Mouse (Mus musculus) intestine, embryonic 15.5 days (tissue): ENCODE measurements at regions not wholly inside any gene's neighbourhood (a gene's known extent, or its start where the extent isn't known, plus 50 kb on each side); places are given as distances from the start of the nearest gene placed in this dataset.
A peak's percentile ranks its signal among the peaks of the same experiment; 100 is the strongest.
"Not testable (repeated sequence)": the region's sequence is repeated elsewhere in the genome, so short reads cannot be mapped to it uniquely, and the experiment has no call there.

Source experiments
- ATAC-seq: fragments of 200-750 bp; cut with Nextera tagmentation; 2 replicates; pipeline ENCODE4 v1.8.0; 2017; ENCODE audit warnings: moderate TSS enrichment, moderate library complexity
- H3K27ac ChIP-seq: fragments of 300-500 bp; sonication (generic); 2 replicates; pipeline ENCODE4 v1.5.1; 2015; ENCODE audit warnings: mild to moderate bottlenecking, inconsistent platforms
- H3K27me3 ChIP-seq: fragments of 300-500 bp; sonication (generic); replicated peaks from 2 replicates; pipeline ENCODE4 v1.6.1; 2015; ENCODE audit warnings: inconsistent platforms
- H3K36me3 ChIP-seq: fragments of 300-500 bp; sonication (generic); 2 replicates; pipeline ENCODE4 v1.6.1; 2015; ENCODE audit warnings: inconsistent platforms
- H3K4me1 ChIP-seq: fragments of 300-500 bp; sonication (generic); replicated peaks from 2 replicates; pipeline ENCODE4 v1.6.1; 2015; ENCODE audit warnings: inconsistent platforms
- H3K4me2 ChIP-seq: fragments of 300-500 bp; sonication (generic); replicated peaks from 2 replicates; pipeline ENCODE4 v1.6.1; 2015; ENCODE audit warnings: mild to moderate bottlenecking, inconsistent platforms
- H3K4me3 ChIP-seq: fragments of 300-500 bp; sonication (generic); replicated peaks from 2 replicates; pipeline ENCODE4 v1.5.1; 2015; ENCODE audit warnings: inconsistent platforms
- H3K9ac ChIP-seq: fragments of 300-500 bp; sonication (generic); 2 replicates; pipeline ENCODE4 v1.6.1; 2015; ENCODE audit warnings: inconsistent platforms
- H3K9me3 ChIP-seq: fragments of 300-500 bp; sonication (generic); 2 replicates; pipeline ENCODE4 v1.6.1; 2016; ENCODE audit warnings: inconsistent platforms
- WGBS: fragments of 180-500 bp; shearing (Covaris S2); methylation state at CpG from one replicate; pipeline ENCODE4 v1.1.7; 2015; 5-methylcytosine and 5-hydroxymethylcytosine counted together

- H3K36me3 ChIP-seq, result no peaks in the 10 kb centered on the region
- WGBS, result 11% methylated on average over 10 of the region's 10 CpGs
- no peaks in the 10 kb centered on the region for H3K4me1 ChIP-seq
- H3K27me3 ChIP-seq, result no peaks in the 10 kb centered on the region
- H3K4me2 ChIP-seq, result peak overlapping the region; percentile 32
- no peak for ATAC-seq
- H3K27ac ChIP-seq, result no peak overlapping the region
- no peaks in the 10 kb centered on the region for H3K9me3 ChIP-seq
- no peak overlapping the region for H3K4me3 ChIP-seq
- no peak overlapping the region for H3K9ac ChIP-seq
These were observed 66.7 kb upstream of the Chmp2b start for GRCm38 (mm10) chr16:65629186-65629585.

- WGBS, result 52% methylated on average over 5 of the region's 5 CpGs
- Histone ChIP-seq H3K4me1 (no peaks in the 10 kb centered on the region), H3K27ac (no peak overlapping the region), H3K9ac (no peak overlapping the region), H3K36me3 (no peaks in the 10 kb centered on the region), H3K9me3 (no peaks in the 10 kb centered on the region), H3K4me2 (no peak overlapping the region), H3K27me3 (no peaks in the 10 kb centered on the region), H3K4me3 (no peak overlapping the region)
- no peak for ATAC-seq
These were observed 69.2 kb upstream of the Chmp2b start for GRCm38 (mm10) chr16:65631680-65632079.

DNA sequence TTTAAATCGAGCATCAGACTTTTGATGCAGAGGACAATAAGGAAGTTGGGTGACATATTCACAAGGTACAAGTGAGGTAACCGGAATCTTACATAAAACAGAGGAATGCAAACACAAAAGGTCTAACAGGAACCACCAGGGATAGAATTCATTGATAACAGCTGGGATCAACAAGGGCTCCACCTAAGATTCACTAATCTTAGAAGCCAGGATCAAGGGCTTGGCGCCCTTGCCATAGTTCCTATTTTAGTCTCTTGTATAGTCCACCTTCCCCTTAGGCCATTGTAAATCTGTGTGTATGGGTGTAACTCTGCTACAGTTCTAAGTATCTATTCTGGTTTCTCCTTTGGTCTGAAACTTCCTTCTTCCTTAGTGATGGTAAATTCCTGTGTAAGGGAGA, 84.2 kb upstream of the Chmp2b start:
- not testable (repeated sequence) for H3K36me3 ChIP-seq, H3K27me3 ChIP-seq, H3K4me1 ChIP-seq, H3K4me2 ChIP-seq, H3K4me3 ChIP-seq, H3K27ac ChIP-seq, H3K9me3 ChIP-seq, ATAC-seq, H3K9ac ChIP-seq
- WGBS, result 89% methylated on average over 3 of the region's 3 CpGs

DNA sequence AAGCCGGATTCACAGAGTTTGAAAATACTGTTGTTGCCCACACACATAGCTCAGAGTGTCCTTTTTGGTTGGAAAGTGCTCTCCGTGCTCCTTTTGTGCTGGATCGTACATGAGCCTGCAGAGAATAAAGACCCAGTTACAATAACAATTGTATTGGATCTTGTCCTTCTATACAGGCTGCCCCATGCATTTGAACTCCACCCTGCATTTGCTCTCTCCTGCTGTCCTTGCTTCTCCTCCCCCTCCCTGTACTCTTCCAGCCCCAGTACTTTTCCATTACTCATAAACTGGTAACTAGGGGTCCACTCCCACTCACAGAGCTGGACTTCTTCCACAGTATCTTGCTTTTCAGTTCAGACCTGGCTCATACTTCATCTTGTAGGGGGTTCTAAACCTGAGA, 86.5 kb upstream of the Chmp2b start:
- H3K4me1 ChIP-seq, result no peaks in the 10 kb centered on the region
- no peak overlapping the region for H3K4me3 ChIP-seq
- H3K4me2 ChIP-seq, result no peak overlapping the region
- WGBS, result 83% methylated on average over 3 of the region's 3 CpGs
- no peak overlapping the region for H3K27ac ChIP-seq
- no peak for ATAC-seq
- no peak overlapping the region for H3K9ac ChIP-seq
- H3K9me3 ChIP-seq, result no peaks in the 10 kb centered on the region
- no peaks in the 10 kb centered on the region for H3K27me3 ChIP-seq
- H3K36me3 ChIP-seq, result no peaks in the 10 kb centered on the region

GRCm38 (mm10) chr16:65655490-65655889, 93.0 kb upstream of the Chmp2b start:
- no peak overlapping the region for H3K9ac ChIP-seq
- ATAC-seq, result no peak
- no peak overlapping the region for H3K4me3 ChIP-seq
- H3K36me3 ChIP-seq, result no peaks in the 10 kb centered on the region
- H3K9me3 ChIP-seq, result no peaks in the 10 kb centered on the region
- H3K27ac ChIP-seq, result no peak overlapping the region
- no peaks in the 10 kb centered on the region for H3K27me3 ChIP-seq
- no peaks in the 10 kb centered on the region for H3K4me1 ChIP-seq
- no peak overlapping the region for H3K4me2 ChIP-seq

GRCm38 (mm10) chr16:65657829-65658228, 95.3 kb upstream of the Chmp2b start:
- Histone ChIP-seq H3K27ac (no peak overlapping the region), H3K36me3 (no peaks in the 10 kb centered on the region), H3K4me3 (no peak overlapping the region), H3K9me3 (no peaks in the 10 kb centered on the region), H3K9ac (no peak overlapping the region), H3K4me1 (no peaks in the 10 kb centered on the region), H3K27me3 (no peaks in the 10 kb centered on the region), H3K4me2 (no peak overlapping the region)
- no peak for ATAC-seq
- 51% methylated on average over 2 of the region's 2 CpGs for WGBS

GRCm38 (mm10) chr16:65664787-65665186, 102.3 kb upstream of the Chmp2b start:
- WGBS, result 80% methylated on average over 3 of the region's 3 CpGs
- Histone ChIP-seq H3K27ac (no peak overlapping the region), H3K4me3 (no peak overlapping the region), H3K9me3 (no peaks in the 10 kb centered on the region), H3K4me1 (no peaks in the 10 kb centered on the region), H3K27me3 (no peaks in the 10 kb centered on the region), H3K9ac (no peak overlapping the region), H3K36me3 (no peaks in the 10 kb centered on the region), H3K4me2 (no peak overlapping the region)
- peak; percentile 51; the same call in 1 of the 2 replicates for ATAC-seq

GRCm38 (mm10) chr16:65672116-65672515, 109.6 kb upstream of the Chmp2b start:
- no peaks in the 10 kb centered on the region for H3K4me1 ChIP-seq
- H3K36me3 ChIP-seq, result no peaks in the 10 kb centered on the region
- no peak for ATAC-seq
- H3K4me3 ChIP-seq, result no peak overlapping the region
- H3K9ac ChIP-seq, result no peak overlapping the region
- H3K27ac ChIP-seq, result no peak overlapping the region
- no peaks in the 10 kb centered on the region for H3K27me3 ChIP-seq
- no peak overlapping the region for H3K4me2 ChIP-seq
- 64% methylated on average over 2 of the region's 2 CpGs for WGBS
- H3K9me3 ChIP-seq, result no peaks in the 10 kb centered on the region

- Histone ChIP-seq H3K4me2 (no peak overlapping the region), H3K36me3 (no peaks in the 10 kb centered on the region), H3K4me3 (no peak overlapping the region), H3K27me3 (no peaks in the 10 kb centered on the region), H3K4me1 (no peaks in the 10 kb centered on the region), H3K27ac (no peak overlapping the region), H3K9ac (no peak overlapping the region), H3K9me3 (no peaks in the 10 kb centered on the region)
- 78% methylated on average over 7 of the region's 7 CpGs for WGBS
- no peak for ATAC-seq
These were observed 120.6 kb upstream of the Chmp2b start for GRCm38 (mm10) chr16:65683089-65683488.

DNA sequence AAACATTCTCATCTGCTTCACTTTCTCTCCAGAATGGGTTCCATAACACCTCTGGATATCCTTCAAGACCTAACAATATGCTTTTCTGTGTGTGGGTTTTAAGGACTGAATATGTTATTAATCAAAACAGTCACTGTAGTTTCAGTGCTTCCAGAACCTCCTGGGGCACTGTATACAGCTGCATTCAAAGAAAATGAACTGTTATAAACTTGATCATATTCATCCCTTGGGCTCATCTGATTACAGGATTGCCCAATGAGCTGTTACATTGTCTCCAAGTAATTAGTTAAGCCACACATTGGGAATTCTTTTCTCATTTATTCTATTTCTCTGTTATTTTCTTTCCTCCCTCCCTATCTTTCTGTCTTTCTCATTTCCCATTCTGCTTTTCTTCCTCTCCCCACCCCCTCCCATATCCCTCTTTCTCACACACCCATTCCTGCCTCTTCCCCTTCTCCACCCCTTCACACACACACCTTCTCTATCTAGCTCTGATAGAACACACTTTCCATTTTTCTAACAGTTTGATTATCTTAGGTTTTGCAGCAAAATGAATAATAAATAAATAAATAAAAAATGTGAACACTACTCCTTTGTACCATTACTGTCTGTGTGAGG, 121.3 kb upstream of the Chmp2b start:
- Histone ChIP-seq H3K9me3 (no peaks in the 10 kb centered on the region), H3K27ac (no peak overlapping the region), H3K4me2 (no peak overlapping the region), H3K36me3 (no peaks in the 10 kb centered on the region), H3K27me3 (no peaks in the 10 kb centered on the region), H3K9ac (no peak overlapping the region), H3K4me3 (no peak overlapping the region), H3K4me1 (no peaks in the 10 kb centered on the region)
- no peak for ATAC-seq

- H3K4me3 ChIP-seq, result no peak overlapping the region
- H3K27me3 ChIP-seq, result no peaks in the 10 kb centered on the region
- ATAC-seq, result no peak
- no peak overlapping the region for H3K9ac ChIP-seq
- 75% methylated on average over 2 of the region's 2 CpGs for WGBS
- H3K27ac ChIP-seq, result no peak overlapping the region
- no peak overlapping the region for H3K4me2 ChIP-seq
- H3K9me3 ChIP-seq, result no peaks in the 10 kb centered on the region
- H3K36me3 ChIP-seq, result no peaks in the 10 kb centered on the region
- no peaks in the 10 kb centered on the region for H3K4me1 ChIP-seq
These were observed 121.4 kb upstream of the Vgll3 start for GRCm38 (mm10) chr16:65693626-65694025.

DNA sequence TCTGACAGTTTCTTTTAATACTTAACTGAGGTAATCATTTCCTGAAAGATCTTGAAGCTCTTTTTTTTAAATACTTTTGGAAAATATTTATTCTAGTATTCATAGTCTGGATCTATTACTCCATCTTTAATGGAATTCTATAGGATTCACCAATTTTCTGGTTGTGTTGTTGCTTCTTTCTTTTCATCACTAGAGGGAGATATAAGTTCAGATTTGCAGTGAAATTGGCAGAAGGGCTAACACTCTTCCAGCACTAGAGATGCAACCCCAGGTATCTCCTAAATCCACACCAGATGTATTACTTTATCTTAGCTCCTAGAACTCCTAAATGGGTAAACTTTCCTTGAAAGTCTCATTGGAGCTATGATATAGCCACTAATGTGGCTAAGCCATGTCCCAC, 99.4 kb upstream of the Vgll3 start:
- H3K36me3 ChIP-seq, result no peaks in the 10 kb centered on the region
- H3K27me3 ChIP-seq, result no peaks in the 10 kb centered on the region
- no peaks in the 10 kb centered on the region for H3K4me1 ChIP-seq
- no peak overlapping the region for H3K27ac ChIP-seq
- H3K9ac ChIP-seq, result no peak overlapping the region
- no peak overlapping the region for H3K4me3 ChIP-seq
- H3K4me2 ChIP-seq, result no peak overlapping the region
- no peaks in the 10 kb centered on the region for H3K9me3 ChIP-seq
- ATAC-seq, result no peak

DNA sequence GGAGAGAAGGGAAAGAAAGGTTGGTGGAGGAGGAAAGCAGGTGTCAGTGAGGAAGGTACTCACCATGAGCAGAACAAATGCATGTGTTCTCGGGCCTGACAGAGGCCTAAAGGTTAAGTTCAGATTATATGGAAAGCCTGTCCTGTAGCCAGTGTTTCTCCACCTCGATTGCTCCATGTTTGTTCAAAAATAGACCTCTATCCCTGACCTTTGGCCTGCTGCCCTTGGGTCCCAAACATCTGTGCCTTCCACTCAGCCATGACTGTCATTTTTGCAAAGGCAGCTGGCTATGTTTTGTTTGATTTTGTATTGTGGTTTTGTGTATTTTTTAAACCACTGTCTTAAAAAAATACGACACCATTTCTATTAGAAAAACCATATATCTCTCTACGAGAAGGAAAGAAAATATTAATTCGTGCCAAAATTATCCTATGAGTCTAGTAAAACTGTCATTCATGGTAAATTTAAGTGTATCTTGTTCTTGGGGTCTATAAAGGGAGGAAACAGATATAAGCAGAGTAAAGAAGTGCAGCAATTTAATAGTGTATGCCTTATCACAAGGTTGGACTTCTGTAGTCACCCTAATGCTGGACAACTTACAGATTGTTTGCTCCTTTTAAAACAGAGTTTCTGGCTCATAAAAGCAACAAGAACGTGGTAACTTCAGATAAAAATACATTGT, 96.1 kb upstream of the Vgll3 start:
- Histone ChIP-seq H3K9ac (no peak overlapping the region), H3K9me3 (no peaks in the 10 kb centered on the region), H3K4me2 (no peak overlapping the region), H3K4me1 (no peaks in the 10 kb centered on the region), H3K4me3 (no peak overlapping the region), H3K27ac (no peak overlapping the region), H3K36me3 (no peaks in the 10 kb centered on the region), H3K27me3 (no peaks in the 10 kb centered on the region)
- 65% methylated on average over 6 of the region's 6 CpGs for WGBS
- ATAC-seq, result no peak
